Mouse (Mus musculus): ENCODE results near the gene Scd4. TPM values are rescaled to one million over a fixed set of nuclear protein-coding genes. Genes with fewer than 3 reads are reported as not detected.
A peak's percentile ranks its signal among the peaks of the same experiment; 100 is the strongest.
"Not testable (repeated sequence)": the region's sequence is repeated elsewhere in the genome, so short reads cannot be mapped to it uniquely, and the experiment has no call there.

Scd4 gene
- polyA plus RNA-seq, 1 experiment from 2014 or later, result 0.04 TPM

GRCm38 (mm10) chr19:44317391-44317790, 15.5 kb upstream of the Scd4 start:
- ATAC-seq, result no peak
- H3K9me3 ChIP-seq (ENCODE audit: control insufficient read depth), result no peaks in the 10 kb centered on the region
- H3K4me3 ChIP-seq (ENCODE audit: low read depth, low read length), result no peak overlapping the region
- 84% methylated on average over 5 of the region's 5 CpGs for WGBS
- TF ChIP-seq CTCF (IDR thresholded peaks at IDR 0.05; ENCODE audit: low read depth), result no peak
- no peak overlapping the region for H3K4me2 ChIP-seq (replicated peaks; ENCODE audit: low read depth)
- no peak overlapping the region for H3K27ac ChIP-seq (ENCODE audit: low read depth, low read length)
- H3K9ac ChIP-seq (ENCODE audit: low read depth, low read length), result no peak overlapping the region
- no peaks in the 10 kb centered on the region for H3K27me3 ChIP-seq (replicated peaks; ENCODE audit: control insufficient read depth, insufficient read depth, low read length)
- H3K4me1 ChIP-seq (replicated peaks; ENCODE audit: control insufficient read depth, insufficient read depth, low read length), result no peaks in the 10 kb centered on the region
- H3K36me3 ChIP-seq (ENCODE audit: control insufficient read depth, insufficient read depth), result no peaks in the 10 kb centered on the region

- H3K36me3 ChIP-seq (ENCODE audit: control insufficient read depth, insufficient read depth), result no peaks in the 10 kb centered on the region
- no peak overlapping the region for H3K4me2 ChIP-seq (replicated peaks; ENCODE audit: low read depth)
- H3K9me3 ChIP-seq (ENCODE audit: control insufficient read depth), result no peaks in the 10 kb centered on the region
- ATAC-seq, result no peak
- H3K27me3 ChIP-seq (replicated peaks; ENCODE audit: control insufficient read depth, insufficient read depth, low read length), result no peaks in the 10 kb centered on the region
- H3K4me3 ChIP-seq (ENCODE audit: low read depth, low read length), result no peak overlapping the region
- no peaks in the 10 kb centered on the region for H3K4me1 ChIP-seq (replicated peaks; ENCODE audit: control insufficient read depth, insufficient read depth, low read length)
- TF ChIP-seq CTCF (IDR thresholded peaks at IDR 0.05; ENCODE audit: low read depth), result peak; percentile 33; the same call in 1 of the 2 replicates
- H3K27ac ChIP-seq (ENCODE audit: low read depth, low read length), result no peak overlapping the region
- no peak overlapping the region for H3K9ac ChIP-seq (ENCODE audit: low read depth, low read length)
Measured at GRCm38 (mm10) chr19:44318545-44318944, 14.3 kb upstream of the Scd4 start.

- H3K4me2 ChIP-seq (replicated peaks; ENCODE audit: low read depth), result no peak overlapping the region
- H3K27ac ChIP-seq (ENCODE audit: low read depth, low read length), result no peak overlapping the region
- WGBS, result 81% methylated on average over 3 of the region's 3 CpGs
- H3K36me3 ChIP-seq (ENCODE audit: control insufficient read depth, insufficient read depth), result no peaks in the 10 kb centered on the region
- no peak overlapping the region for H3K4me3 ChIP-seq (ENCODE audit: low read depth, low read length)
- H3K9me3 ChIP-seq (ENCODE audit: control insufficient read depth), result no peaks in the 10 kb centered on the region
- no peak for TF ChIP-seq CTCF (IDR thresholded peaks at IDR 0.05; ENCODE audit: low read depth)
- no peak overlapping the region for H3K9ac ChIP-seq (ENCODE audit: low read depth, low read length)
- H3K27me3 ChIP-seq (replicated peaks; ENCODE audit: control insufficient read depth, insufficient read depth, low read length), result no peaks in the 10 kb centered on the region
- H3K4me1 ChIP-seq (replicated peaks; ENCODE audit: control insufficient read depth, insufficient read depth, low read length), result no peaks in the 10 kb centered on the region
- no peak for ATAC-seq
Measured at GRCm38 (mm10) chr19:44320316-44320715, 12.6 kb upstream of the Scd4 start.

GRCm38 (mm10) chr19:44321201-44321600, 11.7 kb upstream of the Scd4 start:
- no peak overlapping the region for H3K4me3 ChIP-seq (ENCODE audit: low read depth, low read length)
- no peak overlapping the region for H3K4me2 ChIP-seq (replicated peaks; ENCODE audit: low read depth)
- no peak overlapping the region for H3K9ac ChIP-seq (ENCODE audit: low read depth, low read length)
- 68% methylated on average over 4 of the region's 4 CpGs for WGBS
- H3K27ac ChIP-seq (ENCODE audit: low read depth, low read length), result no peak overlapping the region
- no peaks in the 10 kb centered on the region for H3K4me1 ChIP-seq (replicated peaks; ENCODE audit: control insufficient read depth, insufficient read depth, low read length)
- ATAC-seq, result no peak
- no peaks in the 10 kb centered on the region for H3K9me3 ChIP-seq (ENCODE audit: control insufficient read depth)
- no peak for TF ChIP-seq CTCF (IDR thresholded peaks at IDR 0.05; ENCODE audit: low read depth)
- H3K27me3 ChIP-seq (replicated peaks; ENCODE audit: control insufficient read depth, insufficient read depth, low read length), result no peaks in the 10 kb centered on the region
- H3K36me3 ChIP-seq (ENCODE audit: control insufficient read depth, insufficient read depth), result no peaks in the 10 kb centered on the region

GRCm38 (mm10) chr19:44321631-44322030, 11.3 kb upstream of the Scd4 start:
- H3K9me3 ChIP-seq (ENCODE audit: control insufficient read depth), result no peaks in the 10 kb centered on the region
- no peaks in the 10 kb centered on the region for H3K36me3 ChIP-seq (ENCODE audit: control insufficient read depth, insufficient read depth)
- WGBS, result 47% methylated on average over 2 of the region's 2 CpGs
- no peak overlapping the region for H3K9ac ChIP-seq (ENCODE audit: low read depth, low read length)
- H3K27me3 ChIP-seq (replicated peaks; ENCODE audit: control insufficient read depth, insufficient read depth, low read length), result no peaks in the 10 kb centered on the region
- ATAC-seq, result peak; percentile 43; the same call in 1 of the 2 replicates
- H3K4me2 ChIP-seq (replicated peaks; ENCODE audit: low read depth), result no peak overlapping the region
- TF ChIP-seq CTCF (IDR thresholded peaks at IDR 0.05; ENCODE audit: low read depth), result no peak
- H3K27ac ChIP-seq (ENCODE audit: low read depth, low read length), result no peak overlapping the region
- H3K4me3 ChIP-seq (ENCODE audit: low read depth, low read length), result no peak overlapping the region
- H3K4me1 ChIP-seq (replicated peaks; ENCODE audit: control insufficient read depth, insufficient read depth, low read length), result no peaks in the 10 kb centered on the region

- Histone ChIP-seq H3K4me2 (replicated peaks; ENCODE audit: low read depth) (no peak overlapping the region), H3K9me3 (ENCODE audit: control insufficient read depth) (no peaks in the 10 kb centered on the region), H3K27me3 (replicated peaks; ENCODE audit: control insufficient read depth, insufficient read depth, low read length) (no peaks in the 10 kb centered on the region), H3K27ac (ENCODE audit: low read depth, low read length) (no peak overlapping the region), H3K4me1 (replicated peaks; ENCODE audit: control insufficient read depth, insufficient read depth, low read length) (no peaks in the 10 kb centered on the region), H3K9ac (ENCODE audit: low read depth, low read length) (no peak overlapping the region), H3K4me3 (ENCODE audit: low read depth, low read length) (no peak overlapping the region), H3K36me3 (ENCODE audit: control insufficient read depth, insufficient read depth) (no peaks in the 10 kb centered on the region)
- 52% methylated on average over 2 of the region's 2 CpGs for WGBS
- no peak for ATAC-seq
- no peak for TF ChIP-seq CTCF (IDR thresholded peaks at IDR 0.05; ENCODE audit: low read depth)
Measured at GRCm38 (mm10) chr19:44329566-44329965, 3.3 kb upstream of the Scd4 start.

- not testable (repeated sequence) for H3K27ac ChIP-seq (ENCODE audit: low read depth, low read length); H3K27me3 ChIP-seq (replicated peaks; ENCODE audit: control insufficient read depth, insufficient read depth, low read length); H3K9me3 ChIP-seq (ENCODE audit: control insufficient read depth); H3K4me3 ChIP-seq (ENCODE audit: low read depth, low read length); ATAC-seq; H3K4me2 ChIP-seq (replicated peaks; ENCODE audit: low read depth); H3K36me3 ChIP-seq (ENCODE audit: control insufficient read depth, insufficient read depth); H3K9ac ChIP-seq (ENCODE audit: low read depth, low read length); H3K4me1 ChIP-seq (replicated peaks; ENCODE audit: control insufficient read depth, insufficient read depth, low read length)
- 93% methylated on average over 1 of the region's 1 CpGs for WGBS
Measured at GRCm38 (mm10) chr19:44331128-44331527, 1.8 kb upstream of the Scd4 start.

Data from intestine, postnatal 0 days (tissue).